Mouse (Mus musculus) layer of hippocampus, postnatal 36 days (tissue): Measurements from ENCODE around the gene Gm12248. TPM values are rescaled to one million over a fixed set of nuclear protein-coding genes. Genes with fewer than 3 reads are reported as not detected.
A peak's percentile ranks its signal among the peaks of the same experiment; 100 is the strongest.
"Not testable (repeated sequence)": the region's sequence is repeated elsewhere in the genome, so short reads cannot be mapped to it uniquely, and the experiment has no call there.

Source experiments
- DNase-seq, 2 experiments: peaks; one replicate each; pipeline ENCODE4 v3.0.0; 2022
- total RNA-seq, 2 experiments: library from RNA; stranded (reverse); gene quantifications; 2 replicates each; pipeline ENCODE4 v1.2.3; 2021

Gm12248 gene
- total RNA-seq, 2 experiments from 2014 or later = not detected

GRCm38 (mm10) chr11:58102146-58102545, 9.2 kb upstream of the Gm12248 start:
- DNase-seq = no peak

DNA sequence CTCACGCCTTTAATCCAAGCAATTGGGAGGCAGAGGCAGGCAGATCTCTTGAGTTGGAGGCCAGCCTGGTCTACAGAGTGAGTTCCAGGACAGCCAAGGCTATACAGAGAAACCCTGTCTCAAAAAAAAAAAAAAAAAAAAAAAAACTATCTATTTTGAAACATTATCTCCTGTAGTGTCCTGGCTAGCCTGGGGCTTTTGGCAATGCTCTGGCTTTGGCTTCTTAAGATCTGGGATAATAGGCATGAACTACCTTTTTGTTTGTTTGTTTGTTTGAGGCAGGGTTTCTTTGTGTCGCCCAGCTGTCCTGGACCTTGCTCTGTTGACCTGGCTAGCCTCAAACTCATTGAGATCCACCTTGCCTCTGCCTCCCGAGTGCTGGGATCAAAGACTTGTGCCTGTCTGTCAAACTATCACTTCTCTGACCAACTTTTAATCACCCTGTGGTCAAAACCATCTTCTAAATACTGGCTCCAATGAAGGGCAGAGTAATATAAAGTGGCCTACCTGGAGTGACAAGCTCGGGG, 8.3 kb upstream of the Gm12248 start:
- no peak for DNase-seq

DNA sequence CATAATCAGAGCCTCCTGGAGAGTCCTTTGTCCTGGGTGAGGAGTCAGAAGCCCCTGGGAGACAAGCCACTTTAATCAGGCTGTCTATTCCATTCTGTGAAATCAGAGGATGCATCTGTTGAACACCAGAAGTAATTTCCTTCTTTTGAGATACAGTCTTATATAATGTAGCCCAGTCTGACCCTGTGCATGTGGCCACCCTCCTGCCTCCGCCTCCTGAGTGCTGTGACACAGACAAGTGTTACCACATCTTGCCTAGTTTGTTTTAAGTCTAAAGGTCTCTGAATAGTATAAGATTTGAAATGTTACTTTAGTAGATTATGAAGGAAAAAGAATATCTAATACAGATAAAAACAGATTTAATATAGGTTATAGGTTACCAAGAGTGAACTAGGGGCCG, 7.1 kb upstream of the Gm12248 start:
- DNase-seq = no peak

GRCm38 (mm10) chr11:58098366-58098720, 5.4 kb upstream of the Gm12248 start:
- not testable (repeated sequence) for DNase-seq

GRCm38 (mm10) chr11:58097621-58098365, 4.9 kb upstream of the Gm12248 start:
- no peak for DNase-seq

DNA sequence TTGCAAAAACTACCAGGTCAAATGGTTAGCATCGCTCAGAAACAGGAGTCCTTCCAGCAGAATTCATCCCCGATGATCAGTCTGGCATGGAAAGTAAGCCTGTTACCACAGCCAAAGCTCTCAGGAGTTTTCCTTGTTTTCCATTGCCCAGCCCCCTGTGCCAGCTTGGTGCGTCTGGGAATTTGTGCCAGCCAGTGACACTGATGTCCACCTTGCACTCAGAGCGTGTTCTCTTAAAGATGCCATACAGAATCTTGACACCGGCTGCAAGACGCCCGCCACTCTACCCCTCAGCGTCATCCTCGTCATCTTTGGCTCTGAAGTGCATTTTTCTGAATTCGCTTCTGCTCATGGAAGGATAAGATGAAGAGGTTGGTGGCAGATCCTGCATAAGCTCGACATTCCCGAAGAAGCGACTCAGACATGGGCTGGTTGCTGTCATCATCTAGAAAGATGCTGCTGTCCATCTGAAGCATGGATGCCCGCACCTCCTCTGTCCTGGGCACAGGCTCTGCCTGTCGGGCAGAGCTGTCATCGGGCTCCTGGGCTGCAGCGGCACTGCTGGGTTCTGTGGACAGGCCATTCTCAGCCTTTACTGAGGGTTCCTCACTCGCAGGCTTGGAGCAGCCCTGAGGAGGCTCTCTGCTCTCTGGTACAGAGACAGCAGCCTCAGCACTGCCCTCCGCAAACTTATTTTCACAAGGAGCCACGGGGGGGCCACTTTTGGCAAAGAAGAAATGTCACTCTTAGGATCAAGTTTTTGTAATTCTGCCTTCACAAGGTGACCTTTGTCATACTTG, 4.1 kb upstream of the Gm12248 start:
- DNase-seq = no peak

GRCm38 (mm10) chr11:58096160-58096559, 3.2 kb upstream of the Gm12248 start:
- no peak for DNase-seq

DNA sequence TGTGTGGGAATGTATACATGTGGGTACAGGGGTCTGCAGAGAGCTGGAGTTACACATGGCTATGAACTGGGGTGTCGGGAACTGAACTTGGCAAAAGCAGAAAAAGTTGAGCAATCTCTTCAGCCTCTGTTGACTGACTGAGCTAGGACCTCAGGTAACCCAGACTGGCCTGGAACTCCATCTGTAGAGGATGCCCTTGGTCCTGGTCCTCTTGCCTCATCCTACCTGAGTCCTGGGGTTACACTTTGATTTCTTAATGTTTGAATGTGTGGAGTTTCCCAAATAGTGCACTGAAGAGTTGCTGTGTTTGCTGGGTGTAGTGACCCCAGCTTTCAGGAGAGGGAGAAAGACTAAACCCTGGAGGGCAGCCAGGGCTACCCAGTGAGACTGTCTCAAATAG, 2.6 kb upstream of the Gm12248 start:
- DNase-seq = no peak

DNA sequence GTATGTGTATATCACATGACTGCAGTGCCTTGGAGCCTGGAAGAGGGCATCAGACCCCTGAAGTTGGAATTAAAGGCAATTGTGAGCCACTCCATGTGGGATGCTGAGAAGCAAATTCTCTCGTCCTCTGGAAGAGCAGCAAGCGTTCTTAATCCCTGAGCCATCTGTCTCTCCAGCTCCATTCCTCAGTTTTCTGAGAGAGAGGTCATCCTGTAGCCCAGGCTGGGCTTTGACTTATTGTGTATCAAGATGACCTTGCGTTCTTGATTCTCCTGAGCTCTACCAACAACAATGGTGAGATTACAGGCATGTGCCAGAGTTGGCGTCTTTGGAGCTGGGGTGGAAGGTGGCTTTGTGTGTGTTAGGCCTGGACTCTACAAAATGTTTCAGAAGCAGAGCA, 1.8 kb upstream of the Gm12248 start:
- no peak for DNase-seq

DNA sequence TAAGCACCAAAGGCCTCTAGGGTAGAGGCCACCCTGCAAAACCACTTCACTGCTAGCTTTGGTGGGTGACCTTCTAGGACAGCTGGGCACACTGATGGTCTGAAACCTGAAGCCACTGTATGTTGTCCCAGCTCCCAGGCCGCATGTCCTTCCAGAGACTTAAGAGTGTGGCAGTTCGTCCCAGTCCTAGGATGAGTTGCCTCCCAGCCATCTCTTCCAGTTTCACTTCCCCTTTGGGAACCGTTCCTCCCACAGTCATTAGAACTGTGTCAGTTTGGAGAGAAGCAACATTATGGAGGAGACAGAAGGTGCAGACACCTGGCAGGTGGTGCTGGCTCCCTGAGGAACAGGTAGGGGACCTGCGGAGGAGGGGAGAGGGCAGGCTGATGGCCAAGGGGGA, 393 bp downstream of the Gm12248 start:
- DNase-seq = no peak

DNA sequence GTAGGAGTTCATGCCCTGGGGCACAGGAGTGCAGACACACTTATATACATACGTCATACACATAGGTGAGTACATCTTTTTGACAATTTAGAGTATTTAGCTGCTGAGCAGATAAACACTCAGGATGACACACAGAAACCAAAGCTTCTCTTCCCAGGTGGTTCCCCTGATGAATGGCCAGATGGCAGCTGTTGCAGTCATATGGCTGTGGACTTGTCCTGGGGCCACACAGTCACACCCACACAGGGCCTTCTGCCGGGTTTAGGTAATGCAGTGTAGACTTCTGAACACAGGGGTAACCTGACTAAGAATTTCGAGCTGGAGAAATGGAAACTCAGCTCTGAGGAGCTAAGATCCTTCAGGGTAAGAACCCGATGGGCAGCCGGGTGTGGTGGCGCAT, 11.2 kb downstream of the Gm12248 start:
- DNase-seq = no peak

GRCm38 (mm10) chr11:58077270-58077669, 15.7 kb downstream of the Gm12248 start:
- DNase-seq = no peak

DNA sequence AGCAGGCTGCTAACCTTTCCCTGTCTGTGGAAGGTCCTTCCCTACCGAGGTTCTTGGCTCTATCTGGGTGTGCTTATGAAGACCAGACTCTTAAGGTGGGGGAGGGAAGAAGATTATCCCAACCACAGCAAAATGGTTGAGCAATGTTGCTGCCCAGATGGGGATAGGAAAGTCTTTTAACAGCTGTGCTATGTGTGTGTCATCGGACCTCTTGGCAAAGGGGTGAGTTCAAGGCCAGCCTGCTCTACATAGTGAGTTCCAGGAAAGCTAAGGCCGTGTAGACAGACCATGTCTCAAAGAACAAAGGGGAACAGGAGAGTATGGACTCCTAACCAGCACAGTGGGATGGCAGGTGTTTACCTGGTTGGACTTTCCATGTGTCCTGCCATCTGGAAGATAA, 20.0 kb downstream of the Gm12248 start:
- no peak for DNase-seq

GRCm38 (mm10) chr11:58065025-58065424, 27.9 kb downstream of the Gm12248 start:
- no peak for DNase-seq

DNA sequence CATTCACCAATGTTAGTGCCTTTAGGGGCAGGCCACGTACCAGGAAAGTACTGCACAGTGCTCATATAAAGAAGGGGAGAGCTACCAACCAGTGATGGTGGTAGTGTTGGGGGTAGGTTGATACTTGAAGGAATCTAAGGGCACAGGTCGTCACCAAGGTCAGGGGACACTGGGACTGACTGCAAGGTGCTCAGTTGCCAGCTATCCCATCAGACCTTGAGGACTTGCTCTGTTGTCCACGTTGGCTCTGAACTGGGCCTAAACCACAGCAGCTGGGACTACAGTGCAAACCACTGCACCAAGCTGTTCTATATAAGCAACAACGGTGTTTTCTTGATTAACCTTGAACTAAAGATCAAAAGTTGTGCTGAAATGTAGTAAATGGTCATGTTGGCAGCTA, 30.3 kb downstream of the Gm12248 start:
- no peak for DNase-seq

- not testable (repeated sequence) for DNase-seq
Observed at GRCm38 (mm10) chr11:58061218-58061617, 31.7 kb downstream of the Gm12248 start.

DNA sequence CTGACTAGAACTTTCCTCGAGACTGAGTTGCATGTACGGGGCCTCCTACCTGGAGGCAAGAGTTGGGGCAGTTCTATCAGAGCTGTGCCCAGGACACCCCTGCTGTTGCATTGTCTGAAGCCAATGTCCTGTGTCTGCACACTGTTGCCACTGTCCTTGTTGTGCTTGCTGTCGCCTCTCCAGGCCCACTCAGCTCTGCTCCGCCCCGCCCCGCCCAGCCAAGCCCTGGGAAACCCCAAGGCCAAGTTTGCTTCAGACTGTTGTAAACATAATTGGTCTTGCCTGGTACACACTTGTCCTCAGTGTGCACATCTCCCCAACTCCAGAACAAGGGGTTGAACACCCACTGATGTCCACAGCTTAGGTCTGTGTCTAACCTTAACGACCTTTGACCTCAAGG, 33.2 kb downstream of the Gm12248 start:
- not testable (repeated sequence) for DNase-seq

DNA sequence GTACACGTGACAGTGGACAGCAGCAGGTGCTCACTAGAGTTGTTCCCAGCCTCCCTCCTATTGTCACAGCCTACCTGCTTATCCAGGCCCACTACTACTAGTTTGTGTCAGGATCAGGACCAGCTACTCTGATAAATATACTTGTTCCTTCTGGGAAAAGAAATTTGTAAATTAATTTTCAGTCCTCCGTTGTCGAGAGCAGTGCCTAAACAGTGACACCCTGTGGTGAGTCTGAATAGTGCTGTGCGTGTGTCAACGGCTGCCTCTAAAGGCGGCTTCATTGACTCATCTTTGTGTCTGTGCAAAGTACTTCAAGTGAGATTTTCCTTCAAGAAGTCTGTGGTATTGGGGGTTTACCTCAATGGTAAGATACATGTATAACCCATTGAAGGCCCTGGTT, 35.5 kb downstream of the Gm12248 start:
- peak; percentile 33 to 55 for DNase-seq

GRCm38 (mm10) chr11:58046438-58046837, 46.5 kb downstream of the Gm12248 start:
- DNase-seq = no peak

- no peak for DNase-seq
Observed at GRCm38 (mm10) chr11:58042861-58043431, 50.0 kb downstream of the Gm12248 start.

GRCm38 (mm10) chr11:58039027-58039426, 53.9 kb downstream of the Gm12248 start:
- DNase-seq = no peak

DNA sequence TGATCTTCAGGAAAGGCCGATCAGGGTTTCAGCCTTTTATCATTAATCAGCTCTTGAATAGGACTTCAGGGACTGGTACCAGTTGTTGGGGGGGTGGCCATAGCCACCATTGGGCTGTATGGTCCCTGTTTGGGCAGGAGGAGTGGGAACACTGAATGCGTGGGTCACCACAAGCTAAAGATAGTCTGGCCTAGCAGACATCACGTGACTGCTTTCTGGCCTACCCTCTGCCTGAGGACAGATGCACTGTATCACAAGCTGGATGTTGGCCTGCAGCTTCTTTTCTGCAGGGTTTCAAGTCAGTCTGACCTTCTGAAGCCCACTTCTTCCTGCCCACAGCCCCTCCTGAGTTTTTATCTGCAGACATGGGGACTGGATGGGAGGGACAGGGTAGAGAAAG, 59.3 kb downstream of the Gm12248 start:
- no peak for DNase-seq

DNA sequence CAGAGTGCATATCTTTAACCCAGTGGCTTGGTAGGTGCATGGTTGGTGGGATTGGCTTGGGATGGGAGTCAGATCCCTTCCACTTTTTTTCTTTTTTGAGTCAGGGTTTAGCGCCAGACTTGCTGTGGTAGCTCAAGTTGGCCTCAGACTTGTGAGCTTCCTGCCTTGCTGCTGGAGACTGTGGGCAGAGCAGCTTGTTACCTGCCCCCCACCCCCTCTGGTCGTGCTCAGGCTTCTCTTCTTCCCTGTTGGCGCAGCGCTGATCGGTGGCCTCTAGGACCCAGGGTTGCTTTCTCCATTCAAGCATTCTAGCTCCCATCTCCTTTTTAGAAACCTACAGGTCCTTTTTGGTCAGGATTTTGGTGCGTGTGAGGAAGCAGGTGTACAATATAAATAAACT, 61.8 kb downstream of the Gm12248 start:
- no peak for DNase-seq
